In genomic region chr8:119827721-119828153, GRCm38 (mm10) we compare ENCODE assay signal across 8 mouse cellular contexts. TPM values are rescaled to one million over a fixed set of nuclear protein-coding genes. Genes with fewer than 3 reads are reported as not detected.
A peak's percentile ranks its signal among the peaks of the same experiment; 100 is the strongest.
DNase-seq lines count a peak whose midpoint lies in the region; ATAC-seq and TF ChIP-seq lines count a peak whose summit lies in the region.
"Had no signal": no experiment of that assay in that cellular context is flagged by ENCODE, and none has a peak within 500 bp of the region (broad histone marks: within the 10 kb centered on the region; RNA-seq: fewer than 3 reads in every experiment).

No protein-coding gene starts in this region.

- H3K4me1 ChIP-seq in kidney, postnatal 0 days (replicated peaks; ENCODE audit: insufficient read depth, low read length) = peaks cover 42% of the 10 kb centered on the region
- peaks cover 56% of the 10 kb centered on the region for H3K4me1 ChIP-seq in embryonic facial prominence, embryonic 12.5 days
- H3K4me1 ChIP-seq in hindbrain, embryonic 15.5 days (replicated peaks) = peaks cover 78% of the 10 kb centered on the region
- peaks cover 42% of the 10 kb centered on the region for H3K4me1 ChIP-seq in midbrain, embryonic 14.5 days (ENCODE audit: control insufficient read depth, insufficient read depth, low read length)

- H3K4me2 ChIP-seq in kidney, postnatal 0 days (ENCODE audit: low read length) = no peak overlapping the region
- no peak overlapping the region for H3K4me2 ChIP-seq in embryonic facial prominence, embryonic 12.5 days (replicated peaks)
- H3K4me2 ChIP-seq in hindbrain, embryonic 15.5 days = no peak overlapping the region
- no peak overlapping the region for H3K4me2 ChIP-seq in midbrain, embryonic 14.5 days (ENCODE audit: low read length)

- no peaks in the 10 kb centered on the region for H3K27me3 ChIP-seq in kidney, postnatal 0 days (ENCODE audit: insufficient read depth, low read length)
- no peaks in the 10 kb centered on the region for H3K27me3 ChIP-seq in embryonic facial prominence, embryonic 12.5 days
- H3K27me3 ChIP-seq in hindbrain, embryonic 15.5 days = no peaks in the 10 kb centered on the region
- H3K27me3 ChIP-seq in midbrain, embryonic 14.5 days (ENCODE audit: control insufficient read depth, insufficient read depth, low read length) = no peaks in the 10 kb centered on the region

- DNase-seq in kidney, postnatal 0 days (ENCODE audit: low spot score) = peak; percentile 69
- DNase-seq in kidney, adult 8-10 months = no peak
- no peak for DNase-seq in midbrain, embryonic 14.5 days
- DNase-seq in embryo, embryonic 10 days (ENCODE audit: low spot score) = no peak
- no peak for DNase-seq in natural killer cell, adult 2 months (ENCODE audit: low spot score in 2 of 2)
- DNase-seq: cerebellum, adult 18-20 months had no signal

- WGBS in kidney, postnatal 0 days = 27% methylated on average over 4 of the region's 4 CpGs
- WGBS in embryonic facial prominence, embryonic 12.5 days = 47% methylated on average over 4 of the region's 4 CpGs
- WGBS in hindbrain, embryonic 15.5 days = 39% methylated on average over 4 of the region's 4 CpGs
- WGBS in midbrain, embryonic 14.5 days = 33% methylated on average over 4 of the region's 4 CpGs

- no peak overlapping the region for H3K4me3 ChIP-seq in kidney, postnatal 0 days (replicated peaks; ENCODE audit: low read depth, low read length)
- H3K4me3 ChIP-seq in embryonic facial prominence, embryonic 12.5 days = no peak overlapping the region
- no peak overlapping the region for H3K4me3 ChIP-seq in hindbrain, embryonic 15.5 days
- no peak overlapping the region for H3K4me3 ChIP-seq in midbrain, embryonic 14.5 days (replicated peaks; ENCODE audit: low read depth, low read length)

- no peaks in the 10 kb centered on the region for H3K9me3 ChIP-seq in kidney, postnatal 0 days (replicated peaks; ENCODE audit: low read length)
- no peaks in the 10 kb centered on the region for H3K9me3 ChIP-seq in embryonic facial prominence, embryonic 12.5 days
- H3K9me3 ChIP-seq in hindbrain, embryonic 15.5 days = no peaks in the 10 kb centered on the region
- no peaks in the 10 kb centered on the region for H3K9me3 ChIP-seq in midbrain, embryonic 14.5 days (ENCODE audit: control insufficient read depth, low read length)

- H3K9ac ChIP-seq in kidney, postnatal 0 days (ENCODE audit: low read depth, low read length) = no peak overlapping the region
- H3K9ac ChIP-seq in embryonic facial prominence, embryonic 12.5 days = 0 out of 2 replicates have a peak overlapping the region, but pooled peaks have one; percentile 16
- no peak overlapping the region for H3K9ac ChIP-seq in hindbrain, embryonic 15.5 days
- H3K9ac ChIP-seq in midbrain, embryonic 14.5 days (replicated peaks; ENCODE audit: low read length) = no peak overlapping the region

- H3K36me3 ChIP-seq in kidney, postnatal 0 days (ENCODE audit: insufficient read depth, low read length) = no peaks in the 10 kb centered on the region
- no peaks in the 10 kb centered on the region for H3K36me3 ChIP-seq in embryonic facial prominence, embryonic 12.5 days
- H3K36me3 ChIP-seq in hindbrain, embryonic 15.5 days = 0 out of 2 replicates have a peak, but pooled peaks cover under 1% of the 10 kb centered on the region
- 0 out of 2 replicates have a peak, but pooled peaks cover under 1% of the 10 kb centered on the region for H3K36me3 ChIP-seq in midbrain, embryonic 14.5 days (ENCODE audit: control insufficient read depth, insufficient read depth, low read length)

- peak overlapping the region; percentile 33; the same call in 1 of the 2 replicates for H3K27ac ChIP-seq in kidney, postnatal 0 days
- 0 out of 2 replicates have a peak overlapping the region, but pooled peaks have one; percentile 30 for H3K27ac ChIP-seq in embryonic facial prominence, embryonic 12.5 days
- 0 out of 2 replicates have a peak overlapping the region, but pooled peaks have one; percentile 40 for H3K27ac ChIP-seq in hindbrain, embryonic 15.5 days (replicated peaks)
- 0 out of 2 replicates have a peak overlapping the region, but pooled peaks have one; percentile 1 for H3K27ac ChIP-seq in midbrain, embryonic 14.5 days (replicated peaks; ENCODE audit: low read depth, low read length)

- no peak for ATAC-seq in kidney, postnatal 0 days (replicated peaks; ENCODE audit: low FRiP score, low read depth)
- ATAC-seq in embryonic facial prominence, embryonic 12.5 days (ENCODE audit: insufficient number of reproducible peaks, insufficient read depth, low FRiP score, low TSS enrichment) = no peak
- ATAC-seq in hindbrain, embryonic 15.5 days (ENCODE audit: low FRiP score, low read depth) = no peak
- ATAC-seq in midbrain, embryonic 14.5 days (ENCODE audit: low FRiP score, low TSS enrichment) = no peak

- TF ChIP-seq CTCF in kidney, postnatal 0 days (IDR thresholded peaks at IDR 0.05; ENCODE audit: low read depth) = no peak

RNA-seq across cellular contexts. Expression of gene Cotl1, which starts 12.6 kb away (rescaled TPM):
- polyA plus RNA-seq in kidney, postnatal 0 days (2015; fragmentation: Nextera tagmentation; extraction: Ambion mirVana) = 101 and 117 TPM in 2 replicates
- 85.9 and 130 TPM in 2 replicates for polyA plus RNA-seq in embryonic facial prominence, embryonic 12.5 days (2016; fragmentation: Nextera tagmentation; extraction: Ambion mirVana)
- 147 and 151 TPM in 2 replicates for polyA plus RNA-seq in hindbrain, embryonic 15.5 days (2015; fragmentation: Nextera tagmentation; extraction: Ambion mirVana)
- 291 and 381 TPM in 2 replicates for polyA plus RNA-seq in midbrain, embryonic 14.5 days (2014; fragmentation: Nextera tagmentation; extraction: Ambion mirVana)

RNA-seq across cellular contexts. Expression of gene Klhl36, which starts 34.3 kb away (rescaled TPM):
- polyA plus RNA-seq in kidney, postnatal 0 days (2015; fragmentation: Nextera tagmentation; extraction: Ambion mirVana) = 22.1 and 22.5 TPM in 2 replicates
- 11.0 and 12.5 TPM in 2 replicates for polyA plus RNA-seq in embryonic facial prominence, embryonic 12.5 days (2016; fragmentation: Nextera tagmentation; extraction: Ambion mirVana)
- polyA plus RNA-seq in hindbrain, embryonic 15.5 days (2015; fragmentation: Nextera tagmentation; extraction: Ambion mirVana) = 17.3 TPM in 2 replicates
- 14.0 and 18.1 TPM in 2 replicates for polyA plus RNA-seq in midbrain, embryonic 14.5 days (2014; fragmentation: Nextera tagmentation; extraction: Ambion mirVana)

RNA-seq across cellular contexts. Expression of gene Tldc1, which starts 49.5 kb away (rescaled TPM):
- polyA plus RNA-seq in kidney, postnatal 0 days (2015; fragmentation: Nextera tagmentation; extraction: Ambion mirVana) = 11.8 and 11.9 TPM in 2 replicates
- 11.6 and 14.4 TPM in 2 replicates for polyA plus RNA-seq in embryonic facial prominence, embryonic 12.5 days (2016; fragmentation: Nextera tagmentation; extraction: Ambion mirVana)
- 10.1 and 13.2 TPM in 2 replicates for polyA plus RNA-seq in hindbrain, embryonic 15.5 days (2015; fragmentation: Nextera tagmentation; extraction: Ambion mirVana)
- polyA plus RNA-seq in midbrain, embryonic 14.5 days (2014; fragmentation: Nextera tagmentation; extraction: Ambion mirVana) = 5.8 and 6.3 TPM in 2 replicates
